Mouse (Mus musculus) heart, adult 2 months (tissue): Measurements from ENCODE around the gene Tunar. TPM values are rescaled to one million over a fixed set of nuclear protein-coding genes. Genes with fewer than 3 reads are reported as not detected.

Experiments
- DNase-seq, 2 experiments: peaks; one replicate each; pipeline ENCODE4 v3.0.0; 2021
- H3K27ac ChIP-seq: fragments of 200-600 bp; 2 replicates; pipeline ENCODE4 v1.8.1; 2022
- H3K27me3 ChIP-seq: fragments of 200-500 bp; 2 replicates; pipeline ENCODE4 v1.6.1; 2012; ENCODE audit warnings: mild to moderate bottlenecking, low read length, inconsistent platforms, mixed read lengths; ENCODE audit not compliant: control insufficient read depth, insufficient read depth
- H3K36me3 ChIP-seq: fragments of 200-500 bp; 2 replicates; pipeline ENCODE4 v1.6.1; 2012; ENCODE audit warnings: low read length, inconsistent platforms; ENCODE audit not compliant: control insufficient read depth, insufficient read depth
- H3K4me1 ChIP-seq: fragments of 200-500 bp; 2 replicates; pipeline ENCODE4 v1.6.1; 2011; ENCODE audit warnings: low read length; ENCODE audit not compliant: control insufficient read depth, insufficient read depth
- H3K4me3 ChIP-seq: fragments of 200-600 bp; 2 replicates; pipeline ENCODE4 v1.8.1; 2022
- H3K79me2 ChIP-seq: fragments of 200-500 bp; replicated peaks from 2 replicates; pipeline ENCODE4 v1.6.1; 2012; ENCODE audit warnings: mild to moderate bottlenecking, inconsistent platforms, low read length, moderate library complexity, mixed read lengths; ENCODE audit not compliant: control insufficient read depth, insufficient read depth
- H3K9ac ChIP-seq: fragments of 200-500 bp; 2 replicates; pipeline ENCODE4 v1.6.1; 2012; ENCODE audit warnings: low read depth, mild to moderate bottlenecking, control low read depth, inconsistent platforms, low read length, mixed read lengths
- CTCF ChIP-seq: fragments of 200-600 bp; IDR thresholded peaks from 2 replicates; pipeline ENCODE4 v1.8.1; 2022; ENCODE audit warnings: antibody characterized with exemption, mild to moderate bottlenecking, moderate library complexity
- EP300 ChIP-seq: fragments of 200-500 bp; IDR thresholded peaks from 2 replicates; pipeline ENCODE4 v1.6.1; 2011; ENCODE audit warnings: low read depth, low read length, control low read depth; ENCODE audit not compliant: insufficient read depth
- POLR2A ChIP-seq: fragments of 200-500 bp; IDR thresholded peaks from 2 replicates; pipeline ENCODE4 v1.6.1; 2011; ENCODE audit warnings: mild to moderate bottlenecking, low read depth, low read length, control low read depth; ENCODE audit not compliant: insufficient read depth
- WGBS: fragments of 180-500 bp; shearing (Covaris S2); methylation state at CpG from one replicate; pipeline ENCODE4 v1.1.7; 2018; 5-methylcytosine and 5-hydroxymethylcytosine counted together
- intact Hi-C: fragments of 180-260 bp; cut with DNase I; formaldehyde crosslinking; loops from one replicate; pipeline ENCODE4 v1.15.1; 2025
- polyA plus RNA-seq: library from polyadenylated mRNA; depleted of rRNA; stranded (reverse); fragments of >200 nt; gene quantifications from 2 replicates; pipeline ENCODE4 v1.2.3, GENCODE M21; 2012
- total RNA-seq, 2 experiments: library from RNA; stranded (reverse); gene quantifications; 2 replicates each; pipeline ENCODE4 v1.2.3; 2021

The Tunar gene
- total and polyA plus RNA-seq, 3 experiments = 0.09 to 0.10 TPM; not detected in 1

DNA sequence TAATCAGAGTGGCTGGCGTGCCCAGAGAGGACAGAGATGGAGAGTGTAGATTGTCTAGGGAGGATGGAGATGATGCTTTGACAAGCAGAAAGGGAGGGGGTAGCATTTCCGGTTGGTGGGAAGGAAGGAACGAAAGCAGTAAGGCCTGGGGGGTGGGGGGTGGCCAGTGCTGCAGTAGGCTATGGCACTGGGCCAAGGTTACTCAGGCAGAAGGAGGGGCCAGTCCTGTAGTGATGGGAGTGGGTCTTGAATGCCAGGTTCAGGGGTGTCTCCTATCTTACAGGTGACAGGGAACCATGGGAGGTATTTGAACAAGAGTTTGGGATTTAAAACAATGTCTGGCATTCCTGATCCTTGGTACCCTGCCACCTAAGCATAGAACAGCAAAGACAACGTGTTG, 13.2 kb downstream of the Tunar start:
- Histone ChIP-seq H3K27ac (no peak overlapping the region), H3K9ac (no peak overlapping the region), H3K36me3 (no peaks in the 10 kb centered on the region), H3K27me3 (no peaks in the 10 kb centered on the region), H3K79me2 (no peaks in the 10 kb centered on the region), H3K4me1 (no peaks in the 10 kb centered on the region), H3K4me3 (no peak overlapping the region)
- intact Hi-C loops = no loop called here
- 34% methylated on average over 4 of the region's 4 CpGs for WGBS
- DNase-seq = no peak
- TF ChIP-seq POLR2A (no peak), EP300 (no peak), CTCF (no peak)

DNA sequence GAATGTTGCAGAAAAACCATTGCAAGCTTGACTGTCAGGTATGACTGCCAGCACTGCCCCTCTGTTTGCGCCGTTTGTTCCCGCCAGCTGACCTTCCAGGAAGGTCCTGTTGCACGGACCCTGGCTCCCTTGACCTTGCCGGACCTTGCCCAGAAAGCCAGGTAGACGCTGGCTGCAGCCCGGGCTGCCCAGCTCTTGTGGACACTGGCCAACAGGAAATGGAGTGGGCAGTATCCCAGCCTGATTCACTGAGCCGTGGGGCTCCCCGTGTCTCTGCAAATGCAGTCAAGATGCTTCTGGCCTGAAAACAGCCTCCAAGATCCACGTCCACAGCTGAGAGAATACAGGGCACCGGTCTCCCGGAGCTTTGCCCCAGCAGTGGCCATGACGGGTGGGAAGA, 13.6 kb downstream of the Tunar start:
- H3K4me1 ChIP-seq = no peaks in the 10 kb centered on the region
- DNase-seq = no peak
- 68% methylated on average over 13 of the region's 13 CpGs for WGBS
- intact Hi-C loops = no loop called here
- TF ChIP-seq CTCF (no peak), POLR2A (no peak), EP300 (no peak)
- no peaks in the 10 kb centered on the region for H3K27me3 ChIP-seq
- no peaks in the 10 kb centered on the region for H3K79me2 ChIP-seq
- H3K36me3 ChIP-seq = no peaks in the 10 kb centered on the region
- H3K4me3 ChIP-seq = no peak overlapping the region
- H3K27ac ChIP-seq = no peak overlapping the region
- H3K9ac ChIP-seq = no peak overlapping the region

DNA sequence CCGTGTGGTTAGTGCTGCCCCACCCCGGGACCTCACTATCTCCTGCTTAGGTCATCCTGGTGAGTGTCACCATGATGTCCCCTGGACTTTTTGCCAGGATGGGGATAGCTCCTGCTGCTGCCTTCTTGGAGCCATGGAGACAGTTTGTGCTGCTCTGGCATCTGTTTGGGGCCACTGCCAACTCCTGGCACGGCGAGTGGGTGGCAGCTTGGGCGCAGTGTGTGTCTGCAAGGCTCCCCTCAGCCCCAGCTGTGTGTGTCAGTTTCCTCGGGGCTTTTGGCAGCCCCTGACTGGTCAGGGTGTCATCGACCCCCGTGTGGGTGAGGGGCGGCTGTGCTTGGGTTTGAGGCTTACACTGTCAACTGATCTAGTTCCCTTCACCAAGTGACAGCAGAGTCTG, 20.6 kb downstream of the Tunar start:
- H3K79me2 ChIP-seq = no peaks in the 10 kb centered on the region
- DNase-seq = no peak
- no peaks in the 10 kb centered on the region for H3K27me3 ChIP-seq
- WGBS = 67% methylated on average over 9 of the region's 9 CpGs
- TF ChIP-seq POLR2A = no peak
- H3K9ac ChIP-seq = no peak overlapping the region
- intact Hi-C loops = no loop called here
- no peaks in the 10 kb centered on the region for H3K36me3 ChIP-seq
- no peak overlapping the region for H3K4me3 ChIP-seq
- H3K27ac ChIP-seq = no peak overlapping the region
- no peaks in the 10 kb centered on the region for H3K4me1 ChIP-seq

DNA sequence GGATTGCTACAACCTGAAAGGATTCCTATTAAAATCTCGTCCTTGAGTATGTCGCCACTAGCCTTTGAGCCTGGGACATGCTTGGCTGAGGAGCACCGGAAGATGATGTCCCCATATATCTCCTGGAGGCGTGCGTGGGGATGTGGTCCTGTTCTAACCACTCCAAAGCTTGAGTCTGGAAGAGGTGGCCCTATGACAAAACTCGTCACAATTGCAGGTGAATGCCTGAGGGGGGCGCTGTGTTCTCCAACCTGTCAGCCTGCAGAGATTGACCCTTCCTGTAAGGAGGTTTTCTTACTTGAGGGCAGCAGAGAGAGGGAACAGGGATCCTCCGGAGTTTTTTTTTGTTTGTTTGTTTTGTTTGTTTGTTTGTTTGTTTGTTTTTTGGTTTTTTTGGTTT, 21.1 kb downstream of the Tunar start:
- 73% methylated on average over 8 of the region's 8 CpGs for WGBS
- Histone ChIP-seq H3K4me1 (no peaks in the 10 kb centered on the region), H3K9ac (no peak overlapping the region), H3K4me3 (no peak overlapping the region), H3K27ac (no peak overlapping the region), H3K36me3 (no peaks in the 10 kb centered on the region), H3K27me3 (no peaks in the 10 kb centered on the region), H3K79me2 (no peaks in the 10 kb centered on the region)
- intact Hi-C loops = no loop called here
- TF ChIP-seq CTCF = no peak
- TF ChIP-seq EP300 = no peak
- TF ChIP-seq POLR2A = no peak
- DNase-seq = no peak

DNA sequence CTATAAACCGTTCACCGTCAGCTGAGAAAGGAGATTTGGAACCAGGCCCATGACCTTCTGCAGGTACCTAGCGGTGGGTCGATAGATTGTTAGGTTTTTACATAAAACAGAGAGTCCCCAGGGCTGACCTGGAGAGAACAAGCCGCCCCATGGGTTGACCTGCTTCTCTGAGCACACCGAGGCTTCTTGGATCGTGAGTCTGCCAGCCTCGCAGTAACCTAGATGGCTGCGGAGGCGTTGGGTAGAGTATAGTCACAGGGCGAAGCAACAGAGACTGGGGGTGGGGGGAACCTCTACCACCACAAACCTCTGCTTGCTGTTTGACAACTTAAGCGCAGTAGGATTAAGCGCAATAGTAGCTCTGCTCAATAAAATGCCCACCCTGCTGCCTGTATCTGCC, 23.1 kb downstream of the Tunar start:
- 91% methylated on average over 13 of the region's 13 CpGs for WGBS
- no peaks in the 10 kb centered on the region for H3K36me3 ChIP-seq
- TF ChIP-seq POLR2A (no peak), EP300 (no peak), CTCF (no peak)
- intact Hi-C loops = no loop called here
- H3K79me2 ChIP-seq = no peaks in the 10 kb centered on the region
- no peak overlapping the region for H3K4me3 ChIP-seq
- no peak for DNase-seq
- H3K9ac ChIP-seq = no peak overlapping the region
- H3K27ac ChIP-seq = no peak overlapping the region
- H3K4me1 ChIP-seq = no peaks in the 10 kb centered on the region
- H3K27me3 ChIP-seq = no peaks in the 10 kb centered on the region; the same call in 1 of the 2 replicates

DNA sequence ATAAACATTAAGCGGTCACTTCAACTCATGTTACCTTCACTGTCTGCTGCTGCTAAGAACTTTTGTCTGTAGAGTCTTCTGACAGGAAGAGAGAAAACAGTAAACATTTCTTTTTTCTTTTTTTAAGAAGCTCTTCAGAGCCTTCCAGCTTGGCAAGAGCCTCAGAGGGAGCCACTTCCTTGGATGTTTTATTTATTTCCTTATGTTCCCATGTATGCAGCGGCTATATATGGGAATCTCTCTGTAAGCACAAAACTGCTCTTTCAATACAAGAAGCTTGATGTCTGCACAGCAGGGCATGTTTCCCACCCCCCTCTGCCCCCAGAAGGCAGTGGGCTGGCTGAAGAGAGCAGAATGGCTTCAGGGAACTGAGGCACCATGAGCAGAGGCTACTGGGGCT, 30.0 kb downstream of the Tunar start:
- no peak for TF ChIP-seq POLR2A
- no peak for TF ChIP-seq EP300
- no peak for TF ChIP-seq CTCF
- DNase-seq = no peak
- Histone ChIP-seq H3K36me3 (no peaks in the 10 kb centered on the region), H3K4me3 (no peak overlapping the region), H3K9ac (no peak overlapping the region), H3K79me2 (no peaks in the 10 kb centered on the region), H3K27me3 (no peaks in the 10 kb centered on the region; the same call in 1 of the 2 replicates), H3K27ac (no peak overlapping the region), H3K4me1 (no peaks in the 10 kb centered on the region)
- intact Hi-C loops = no loop called here
- WGBS = 68% methylated on average over 2 of the region's 2 CpGs
